ENCODE assay signal across 7 mouse cellular contexts in genomic region chr11:54865330-54866085, GRCm38 (mm10). TPM values are rescaled to one million over a fixed set of nuclear protein-coding genes. Genes with fewer than 3 reads are reported as not detected.
A peak's percentile ranks its signal among the peaks of the same experiment; 100 is the strongest.
DNase-seq lines count a peak whose midpoint lies in the region; ATAC-seq and TF ChIP-seq lines count a peak whose summit lies in the region.

No protein-coding gene starts in this region.

- H3K4me3 ChIP-seq in neural tube, embryonic 11.5 days (ENCODE audit: low read depth, low read length), result peak overlapping the region; percentile 89
- peak overlapping the region; percentile 92 for H3K4me3 ChIP-seq in forebrain, embryonic 12.5 days (replicated peaks)
- peak overlapping the region; percentile 92 for H3K4me3 ChIP-seq in limb, embryonic 14.5 days (replicated peaks; ENCODE audit: low read length)
- peak overlapping the region; percentile 84 for H3K4me3 ChIP-seq in stomach, postnatal 0 days (ENCODE audit: low read depth, low read length)

- no peak for TF ChIP-seq EP300 in stomach, postnatal 0 days (optimal IDR thresholded peaks at IDR 0.05)

- H3K9me3 ChIP-seq in neural tube, embryonic 11.5 days (ENCODE audit: control insufficient read depth, low read length), result no peaks in the 10 kb centered on the region
- no peaks in the 10 kb centered on the region for H3K9me3 ChIP-seq in forebrain, embryonic 12.5 days
- no peaks in the 10 kb centered on the region for H3K9me3 ChIP-seq in limb, embryonic 14.5 days (ENCODE audit: control insufficient read depth, low read length)
- H3K9me3 ChIP-seq in stomach, postnatal 0 days (ENCODE audit: control insufficient read depth, low read length), result no peaks in the 10 kb centered on the region

- H3K27ac ChIP-seq in neural tube, embryonic 11.5 days (ENCODE audit: low read depth, low read length), result peak overlapping the region; percentile 71
- H3K27ac ChIP-seq in forebrain, embryonic 12.5 days, result peak overlapping the region; percentile 92
- peak overlapping the region; percentile 89 for H3K27ac ChIP-seq in limb, embryonic 14.5 days (replicated peaks; ENCODE audit: low read depth, low read length)
- H3K27ac ChIP-seq in stomach, postnatal 0 days (replicated peaks), result peak overlapping the region; percentile 95

- H3K4me2 ChIP-seq in neural tube, embryonic 11.5 days (ENCODE audit: low read depth), result peak overlapping the region; percentile 46
- peak overlapping the region; percentile 65 for H3K4me2 ChIP-seq in forebrain, embryonic 12.5 days
- peak overlapping the region; percentile 54 for H3K4me2 ChIP-seq in limb, embryonic 14.5 days (replicated peaks; ENCODE audit: low read depth, low read length, severe bottlenecking)
- H3K4me2 ChIP-seq in stomach, postnatal 0 days (replicated peaks; ENCODE audit: low read depth), result peak overlapping the region; percentile 63

- no peaks in the 10 kb centered on the region; the same call in 1 of the 2 replicates for H3K36me3 ChIP-seq in neural tube, embryonic 11.5 days (ENCODE audit: control insufficient read depth, insufficient read depth, low read length)
- H3K36me3 ChIP-seq in forebrain, embryonic 12.5 days (replicated peaks), result peaks cover 12% of the 10 kb centered on the region
- H3K36me3 ChIP-seq in limb, embryonic 14.5 days (ENCODE audit: control insufficient read depth, insufficient read depth, low read length), result peaks cover 14% of the 10 kb centered on the region
- no peaks in the 10 kb centered on the region for H3K36me3 ChIP-seq in stomach, postnatal 0 days (ENCODE audit: control insufficient read depth, insufficient read depth, low read length)

- no peak for DNase-seq in neural tube, embryonic 11.5 days (ENCODE audit: low spot score)
- no peak for DNase-seq in neural tube, embryonic 10.5 days (ENCODE audit: extremely low spot score, low spot score)
- no peak for DNase-seq in limb, embryonic 14.5 days (ENCODE audit: low spot score)
- DNase-seq in stomach, postnatal 0 days (ENCODE audit: low spot score), result no peak
- no peak for DNase-seq in gastrocnemius, adult 8-10 months (ENCODE audit: low spot score in 2 of 2)
- no peak for DNase-seq in retina, embryonic 14.5 days (ENCODE audit: low spot score)

- peaks cover 4% of the 10 kb centered on the region; the same call in 1 of the 2 replicates for H3K4me1 ChIP-seq in neural tube, embryonic 11.5 days (ENCODE audit: control insufficient read depth, insufficient read depth, low read length)
- H3K4me1 ChIP-seq in forebrain, embryonic 12.5 days, result peaks cover 28% of the 10 kb centered on the region
- peaks cover 16% of the 10 kb centered on the region for H3K4me1 ChIP-seq in limb, embryonic 14.5 days (ENCODE audit: control insufficient read depth, insufficient read depth, low read length)
- 0 out of 2 replicates have a peak, but pooled peaks cover 2% of the 10 kb centered on the region for H3K4me1 ChIP-seq in stomach, postnatal 0 days (replicated peaks; ENCODE audit: control insufficient read depth, insufficient read depth)

- no peak for ATAC-seq in neural tube, embryonic 11.5 days (ENCODE audit: insufficient read depth, low FRiP score, low TSS enrichment)
- no peak for ATAC-seq in forebrain, embryonic 12.5 days (ENCODE audit: low FRiP score)
- ATAC-seq in limb, embryonic 14.5 days (ENCODE audit: low FRiP score, low read depth), result 0 out of 2 replicates have a peak, but pooled peaks have one; percentile 2
- no peak for ATAC-seq in stomach, postnatal 0 days (ENCODE audit: low FRiP score, low TSS enrichment)

- no peak for TF ChIP-seq CTCF in stomach, postnatal 0 days (IDR thresholded peaks at IDR 0.05; ENCODE audit: low read depth)

- no peak for TF ChIP-seq POLR2A in limb, embryonic 14.5 days (IDR thresholded peaks at IDR 0.05; ENCODE audit: borderline replicate concordance, extremely low read depth, insufficient read depth, insufficient read length)

- peak overlapping the region; percentile 98 for H3K9ac ChIP-seq in neural tube, embryonic 11.5 days (ENCODE audit: low read length)
- peak overlapping the region; percentile 98 for H3K9ac ChIP-seq in forebrain, embryonic 12.5 days
- peak overlapping the region; percentile 98 for H3K9ac ChIP-seq in limb, embryonic 14.5 days (ENCODE audit: low read depth, low read length, severe bottlenecking)
- H3K9ac ChIP-seq in stomach, postnatal 0 days (ENCODE audit: low read length), result peak overlapping the region; percentile 93

- 77% methylated on average over 6 of the region's 6 CpGs for WGBS in neural tube, embryonic 11.5 days
- 76% methylated on average over 6 of the region's 6 CpGs for WGBS in forebrain, embryonic 12.5 days
- 67% methylated on average over 6 of the region's 6 CpGs for WGBS in limb, embryonic 14.5 days
- WGBS in stomach, postnatal 0 days, result 68% methylated on average over 6 of the region's 6 CpGs

- no peaks in the 10 kb centered on the region for H3K27me3 ChIP-seq in neural tube, embryonic 11.5 days (ENCODE audit: control insufficient read depth, insufficient read depth, low read length)
- no peaks in the 10 kb centered on the region for H3K27me3 ChIP-seq in forebrain, embryonic 12.5 days
- no peaks in the 10 kb centered on the region for H3K27me3 ChIP-seq in limb, embryonic 14.5 days (ENCODE audit: control insufficient read depth, insufficient read depth, low read length)
- H3K27me3 ChIP-seq in stomach, postnatal 0 days (ENCODE audit: control insufficient read depth, insufficient read depth, low read length), result no peaks in the 10 kb centered on the region

RNA-seq across cellular contexts. Expression of gene Hint1, which starts 0.7 kb away (rescaled TPM):
- 565 and 591 TPM in 2 replicates for polyA plus RNA-seq in neural tube, embryonic 11.5 days (2014; fragmentation: Nextera tagmentation; extraction: Ambion mirVana)
- 791 and 796 TPM in 2 replicates for polyA plus RNA-seq in forebrain, embryonic 12.5 days (2016; fragmentation: Nextera tagmentation; extraction: Ambion mirVana)
- polyA plus RNA-seq in limb, embryonic 14.5 days (2012; rRNA removed), result 492 and 618 TPM in 2 replicates
- polyA plus RNA-seq in limb, embryonic 14.5 days (2014; fragmentation: Nextera tagmentation; extraction: Ambion mirVana), result 557 and 602 TPM in 2 replicates
- polyA plus RNA-seq in stomach, postnatal 0 days (2015; fragmentation: Nextera tagmentation; extraction: Ambion mirVana), result 745 and 824 TPM in 2 replicates
- 100 to 1,000 TPM; 154 to 257 (median 186) TPM for total RNA-seq in gastrocnemius, adult 8-10 months (2022)

RNA-seq across cellular contexts. Expression of gene Lyrm7, which starts 4.8 kb away (rescaled TPM):
- 8.3 and 8.6 TPM in 2 replicates for polyA plus RNA-seq in neural tube, embryonic 11.5 days (2014; fragmentation: Nextera tagmentation; extraction: Ambion mirVana)
- polyA plus RNA-seq in forebrain, embryonic 12.5 days (2016; fragmentation: Nextera tagmentation; extraction: Ambion mirVana), result 8.2 TPM in 2 replicates
- polyA plus RNA-seq in limb, embryonic 14.5 days (2012; rRNA removed), result 3.8 and 8.2 TPM in 2 replicates
- polyA plus RNA-seq in limb, embryonic 14.5 days (2014; fragmentation: Nextera tagmentation; extraction: Ambion mirVana), result 7.8 and 10.8 TPM in 2 replicates
- 4.5 and 4.8 TPM in 2 replicates for polyA plus RNA-seq in stomach, postnatal 0 days (2015; fragmentation: Nextera tagmentation; extraction: Ambion mirVana)
- 10 to 100 TPM; 15.1 to 22.3 (median 19.5) TPM for total RNA-seq in gastrocnemius, adult 8-10 months (2022)

RNA-seq across cellular contexts. Expression of gene Gpx3, which starts 36.7 kb away (rescaled TPM):
- 98.3 and 109 TPM in 2 replicates for polyA plus RNA-seq in neural tube, embryonic 11.5 days (2014; fragmentation: Nextera tagmentation; extraction: Ambion mirVana)
- polyA plus RNA-seq in forebrain, embryonic 12.5 days (2016; fragmentation: Nextera tagmentation; extraction: Ambion mirVana), result 33.9 and 37.6 TPM in 2 replicates
- 14.5 and 18.2 TPM in 2 replicates for polyA plus RNA-seq in limb, embryonic 14.5 days (2012; rRNA removed)
- 32.7 and 37.3 TPM in 2 replicates for polyA plus RNA-seq in limb, embryonic 14.5 days (2014; fragmentation: Nextera tagmentation; extraction: Ambion mirVana)
- 185 and 206 TPM in 2 replicates for polyA plus RNA-seq in stomach, postnatal 0 days (2015; fragmentation: Nextera tagmentation; extraction: Ambion mirVana)
- total RNA-seq in gastrocnemius, adult 8-10 months (2022), result 100 to 1,000 TPM in 2 of 4 experiments, 10 to 100 TPM in 2; 56.1 to 401 (median 118) TPM
